Mouse (Mus musculus) testis, adult 2 months (tissue): ENCODE measurements around the gene Lamp2.

Source experiments
- CTCF ChIP-seq: fragments of 200-500 bp; IDR thresholded peaks from 2 replicates; pipeline ENCODE4 v1.5.1; 2012; ENCODE audit warnings: low read depth, mild to moderate bottlenecking, inconsistent platforms, low read length, moderate library complexity; ENCODE audit not compliant: control insufficient read depth, insufficient read depth, insufficient replicate concordance
- POLR2A ChIP-seq: fragments of 200-500 bp; IDR thresholded peaks from 2 replicates; pipeline ENCODE4 v1.6.1; 2012; ENCODE audit warnings: low read depth, mild to moderate bottlenecking, inconsistent platforms, low read length, moderate library complexity; ENCODE audit not compliant: control insufficient read depth

- no peak for TF ChIP-seq POLR2A
- TF ChIP-seq CTCF: no peak
These were observed 33.9 kb downstream of the Lamp2 start for GRCm38 (mm10) chrX:38422396-38422795.
